Mouse (Mus musculus) heart, embryonic 12.5 days (tissue): Measurements from ENCODE around the gene Slc29a3. TPM values are rescaled to one million over a fixed set of nuclear protein-coding genes. Genes with fewer than 3 reads are reported as not detected.

ENCODE experiments used
- ATAC-seq: fragments of 200-750 bp; cut with Nextera tagmentation; 2 replicates; pipeline ENCODE4 v1.8.0; 2017; ENCODE audit warnings: moderate TSS enrichment, moderate library complexity; ENCODE audit not compliant: insufficient number of reproducible peaks, low FRiP score
- H3K27ac ChIP-seq: fragments of 300-500 bp; sonication (generic); 2 replicates; pipeline ENCODE4 v1.5.1; 2016; ENCODE audit warnings: mild to moderate bottlenecking, moderate library complexity; ENCODE audit not compliant: poor library complexity, severe bottlenecking
- H3K27me3 ChIP-seq: fragments of 300-500 bp; sonication (generic); replicated peaks from 2 replicates; pipeline ENCODE4 v1.6.1; 2016; ENCODE audit warnings: mild to moderate bottlenecking, moderate library complexity
- H3K36me3 ChIP-seq: fragments of 300-500 bp; sonication (generic); 2 replicates; pipeline ENCODE4 v1.6.1; 2016; ENCODE audit warnings: mild to moderate bottlenecking, moderate library complexity
- H3K4me1 ChIP-seq: fragments of 300-500 bp; sonication (generic); replicated peaks from 2 replicates; pipeline ENCODE4 v1.6.1; 2016; ENCODE audit warnings: mild to moderate bottlenecking
- H3K4me2 ChIP-seq: fragments of 300-500 bp; sonication (generic); 2 replicates; pipeline ENCODE4 v1.6.1; 2016; ENCODE audit warnings: mild to moderate bottlenecking, moderate library complexity
- H3K4me3 ChIP-seq: fragments of 300-500 bp; sonication (generic); 2 replicates; pipeline ENCODE4 v1.5.1; 2016; ENCODE audit warnings: mild to moderate bottlenecking
- H3K9ac ChIP-seq: fragments of 300-500 bp; sonication (generic); 2 replicates; pipeline ENCODE4 v1.6.1; 2016; ENCODE audit warnings: mild to moderate bottlenecking, moderate library complexity
- H3K9me3 ChIP-seq: fragments of 300-500 bp; sonication (generic); replicated peaks from 2 replicates; pipeline ENCODE4 v1.6.1; 2016; ENCODE audit warnings: mild to moderate bottlenecking, moderate library complexity
- WGBS: fragments of 180-500 bp; shearing (Covaris S2); methylation state at CpG from one replicate; pipeline ENCODE4 v1.1.7; 2016; 5-methylcytosine and 5-hydroxymethylcytosine counted together
- polyA plus RNA-seq: library from polyadenylated mRNA; unstranded; fragments of >200 nt; fragmentation: Nextera tagmentation; extraction: Ambion mirVana; gene quantifications from 2 replicates; pipeline ENCODE4 v1.2.1, GENCODE M21; 2016

The Slc29a3 gene
- polyA plus RNA-seq, 1 experiment from 2014 or later, result 6.8 TPM

DNA sequence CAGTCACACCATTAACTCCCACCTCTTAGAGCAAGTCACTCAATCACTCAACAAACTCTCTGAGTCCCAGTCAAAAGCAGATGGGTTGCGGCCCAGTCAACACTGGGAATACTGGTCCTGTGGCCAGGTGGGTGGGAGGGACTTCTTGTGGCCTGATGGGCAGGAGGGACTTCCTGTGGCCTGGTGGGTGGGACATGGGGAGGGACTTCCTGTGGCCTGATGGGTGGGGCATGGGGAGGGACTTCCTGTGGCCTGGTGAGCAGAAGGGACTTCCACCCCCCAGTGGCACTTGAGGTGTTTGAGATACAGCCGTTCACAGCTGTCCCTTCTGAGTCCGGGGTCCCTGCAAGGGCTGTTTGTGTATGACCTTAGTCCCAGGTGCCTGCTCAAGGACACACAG is 84.0 kb downstream of the Slc29a3 start:
- H3K4me1 ChIP-seq, result no peaks in the 10 kb centered on the region
- no peak overlapping the region for H3K4me2 ChIP-seq
- no peak overlapping the region for H3K9ac ChIP-seq
- no peak for ATAC-seq
- no peaks in the 10 kb centered on the region for H3K36me3 ChIP-seq
- no peaks in the 10 kb centered on the region for H3K9me3 ChIP-seq
- H3K27me3 ChIP-seq, result no peaks in the 10 kb centered on the region
- no peak overlapping the region for H3K4me3 ChIP-seq
- no peak overlapping the region for H3K27ac ChIP-seq
- 55% methylated on average over 3 of the region's 3 CpGs for WGBS

Other genes with a start within 250 kb of the Slc29a3 start
- gene Cdh23, start 56.3 kb downstream of the Slc29a3 start, polyA plus RNA-seq, result 0.06 and 0.65 TPM in 2 replicates
- 18.4 and 18.7 TPM in 2 replicates for gene Unc5b, start 78.8 kb upstream of the Slc29a3 start, polyA plus RNA-seq